Mouse (Mus musculus) stomach, embryonic 15.5 days (tissue): ENCODE results near the gene Gm11564. TPM values are rescaled to one million over a fixed set of nuclear protein-coding genes. Genes with fewer than 3 reads are reported as not detected.
"Not testable (repeated sequence)": the region's sequence is repeated elsewhere in the genome, so short reads cannot be mapped to it uniquely, and the experiment has no call there.

Experiments used
- ATAC-seq: fragments of 200-750 bp; cut with Nextera tagmentation; 2 replicates; pipeline ENCODE4 v1.8.0; 2017; ENCODE audit warnings: low read depth, moderate number of reproducible peaks, moderate TSS enrichment; ENCODE audit not compliant: insufficient read depth, low FRiP score
- H3K27ac ChIP-seq: fragments of 300-500 bp; sonication (generic); 2 replicates; pipeline ENCODE4 v1.5.1; 2015; ENCODE audit warnings: mild to moderate bottlenecking, inconsistent platforms
- H3K27me3 ChIP-seq: fragments of 300-500 bp; sonication (generic); replicated peaks from 2 replicates; pipeline ENCODE4 v1.6.1; 2015; ENCODE audit warnings: inconsistent platforms
- H3K36me3 ChIP-seq: fragments of 300-500 bp; sonication (generic); 2 replicates; pipeline ENCODE4 v1.6.1; 2015; ENCODE audit warnings: inconsistent platforms
- H3K4me1 ChIP-seq: fragments of 300-500 bp; sonication (generic); 2 replicates; pipeline ENCODE4 v1.6.1; 2015; ENCODE audit warnings: inconsistent platforms
- H3K4me2 ChIP-seq: fragments of 300-500 bp; sonication (generic); 2 replicates; pipeline ENCODE4 v1.6.1; 2015; ENCODE audit warnings: mild to moderate bottlenecking, inconsistent platforms
- H3K4me3 ChIP-seq: fragments of 300-500 bp; sonication (generic); replicated peaks from 2 replicates; pipeline ENCODE4 v1.5.1; 2015; ENCODE audit warnings: inconsistent platforms
- H3K9ac ChIP-seq: fragments of 300-500 bp; sonication (generic); 2 replicates; pipeline ENCODE4 v1.6.1; 2015; ENCODE audit warnings: inconsistent platforms
- H3K9me3 ChIP-seq: fragments of 300-500 bp; sonication (generic); 2 replicates; pipeline ENCODE4 v1.6.1; 2016; ENCODE audit warnings: inconsistent platforms
- WGBS: fragments of 180-500 bp; shearing (Covaris S2); methylation state at CpG from one replicate; pipeline ENCODE4 v1.1.7; 2015; 5-methylcytosine and 5-hydroxymethylcytosine counted together
- polyA plus RNA-seq: library from polyadenylated mRNA; unstranded; fragments of >200 nt; fragmentation: Nextera tagmentation; extraction: Ambion mirVana; gene quantifications from 2 replicates; pipeline ENCODE4 v1.2.1, GENCODE M21; 2015

Gm11564 gene
- polyA plus RNA-seq, 1 experiment from 2014 or later = not detected

GRCm38 (mm10) chr11:99784900-99785299 is 30.6 kb downstream of the Gm11564 start, which contains the start of gene Krtap4-9:
Krtap4-9 (plus strand) TSS chr11:99785200.
- not testable (repeated sequence) for H3K4me1 ChIP-seq, H3K9ac ChIP-seq, H3K27me3 ChIP-seq, H3K4me3 ChIP-seq, H3K27ac ChIP-seq, H3K36me3 ChIP-seq, H3K4me2 ChIP-seq, H3K9me3 ChIP-seq, ATAC-seq

GRCm38 (mm10) chr11:99780604-99781003 is 34.9 kb downstream of the Gm11564 start, which contains the start of gene Krtap4-8:
Krtap4-8 (minus strand) TSS chr11:99780704.
- Histone ChIP-seq H3K4me1 (no peaks in the 10 kb centered on the region), H3K27ac (no peak within 1 kb of the TSS), H3K36me3 (no peaks in the 10 kb centered on the region), H3K9me3 (no peaks in the 10 kb centered on the region), H3K4me2 (no peak within 1 kb of the TSS), H3K4me3 (no peak within 1 kb of the TSS), H3K27me3 (no peaks in the 10 kb centered on the region), H3K9ac (no peak within 1 kb of the TSS)
- no peak for ATAC-seq
- 94% methylated on average over 2 of the region's 2 CpGs for WGBS

DNA sequence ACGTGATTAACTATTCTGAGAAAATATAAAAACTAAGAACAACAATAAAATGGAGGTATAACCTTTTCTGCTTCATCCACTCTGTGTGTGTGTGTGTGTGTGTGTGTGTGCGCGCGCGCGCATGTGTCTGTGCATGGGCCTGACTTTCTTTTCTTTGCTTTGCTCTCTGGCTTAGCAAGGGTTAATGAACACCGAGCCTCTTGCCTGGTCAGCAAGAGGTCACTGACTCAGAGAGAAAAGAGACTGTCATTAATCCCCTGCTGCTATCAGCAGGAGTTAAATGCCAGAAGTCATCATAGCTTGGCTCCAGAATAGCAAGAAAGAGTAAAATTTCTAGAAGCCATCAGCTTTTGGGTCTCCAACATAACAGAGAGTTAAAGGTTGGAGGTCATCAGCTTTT is 37.1 kb downstream of the Gm11564 start:
- WGBS = 58% methylated on average over 7 of the region's 7 CpGs
- Histone ChIP-seq H3K4me1 (no peaks in the 10 kb centered on the region), H3K4me2 (no peak overlapping the region), H3K9me3 (no peaks in the 10 kb centered on the region), H3K4me3 (no peak overlapping the region), H3K36me3 (no peaks in the 10 kb centered on the region), H3K9ac (no peak overlapping the region), H3K27ac (no peak overlapping the region), H3K27me3 (no peaks in the 10 kb centered on the region)
- ATAC-seq = no peak

DNA sequence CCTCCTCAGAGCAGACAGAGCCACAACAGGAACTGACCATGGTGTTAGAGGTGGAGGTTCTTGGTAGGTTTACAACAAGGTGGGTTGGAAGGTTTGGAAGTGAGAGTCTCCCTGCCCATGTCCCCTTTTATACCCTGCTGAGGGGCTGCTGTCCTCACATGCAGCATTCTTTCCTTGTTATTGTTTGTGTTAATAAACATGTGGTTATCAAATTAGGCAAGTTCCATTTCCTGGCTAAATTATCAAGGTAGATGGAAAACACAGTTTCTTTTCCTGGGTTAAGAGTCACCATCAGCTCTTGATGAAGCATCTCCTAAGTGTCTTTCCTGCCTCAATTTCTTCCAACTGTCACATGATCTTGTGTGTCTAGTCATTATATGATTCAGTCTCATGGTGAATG is 42.7 kb downstream of the Gm11564 start, which contains the start of gene Gm11595:
Gm11595 (minus strand) TSS at position 101 of the 400 bp plus-strand sequence.
- not testable (repeated sequence) for H3K4me1 ChIP-seq, H3K36me3 ChIP-seq, ATAC-seq, H3K27ac ChIP-seq, H3K9ac ChIP-seq, H3K4me3 ChIP-seq, H3K9me3 ChIP-seq, H3K27me3 ChIP-seq, H3K4me2 ChIP-seq

GRCm38 (mm10) chr11:99768410-99768809 is 47.1 kb downstream of the Gm11564 start:
- Histone ChIP-seq H3K27me3 (no peaks in the 10 kb centered on the region), H3K9me3 (no peaks in the 10 kb centered on the region), H3K4me1 (no peaks in the 10 kb centered on the region), H3K36me3 (no peaks in the 10 kb centered on the region), H3K4me2 (no peak overlapping the region), H3K27ac (no peak overlapping the region), H3K9ac (no peak overlapping the region), H3K4me3 (no peak overlapping the region)
- no peak for ATAC-seq
- WGBS = 62% methylated on average over 2 of the region's 2 CpGs

Other genes with a start within 250 kb of the Gm11564 start
- gene Krtap3-1, start 249.0 kb downstream of the Gm11564 start, polyA plus RNA-seq = not detected in 2 replicates
- not detected in 2 replicates for gene Krtap1-5, start 234.7 kb downstream of the Gm11564 start, polyA plus RNA-seq
- gene Krtap1-4, start 232.0 kb downstream of the Gm11564 start, polyA plus RNA-seq = not detected in 2 replicates
- not detected in 2 replicates for gene Krtap1-3, start 224.3 kb downstream of the Gm11564 start, polyA plus RNA-seq
- gene Krtap9-3, start 217.6 kb downstream of the Gm11564 start, polyA plus RNA-seq = not detected in 2 replicates
- gene Gm11938, start 212.4 kb downstream of the Gm11564 start, polyA plus RNA-seq = not detected in 2 replicates
- not detected in 2 replicates for gene Gm11937, start 205.5 kb downstream of the Gm11564 start, polyA plus RNA-seq
- gene Krtap2-4, start 200.8 kb downstream of the Gm11564 start, polyA plus RNA-seq = not detected in 2 replicates
- gene Gm11562, start 195.2 kb downstream of the Gm11564 start, polyA plus RNA-seq = not detected in 2 replicates
- gene Krtap4-1, start 187.4 kb downstream of the Gm11564 start, polyA plus RNA-seq = not detected in 2 replicates
- gene Krtap4-2, start 180.6 kb downstream of the Gm11564 start, polyA plus RNA-seq = not detected in 2 replicates
- gene Krtap4-7, start 171.6 kb downstream of the Gm11564 start, polyA plus RNA-seq = not detected in 2 replicates
- not detected in 2 replicates for gene Gm11555, start 165.4 kb downstream of the Gm11564 start, polyA plus RNA-seq
- not detected in 2 replicates for gene Gm11563, start 156.7 kb downstream of the Gm11564 start, polyA plus RNA-seq
- not detected in 2 replicates for gene Krtap4-6, start 149.7 kb downstream of the Gm11564 start, polyA plus RNA-seq
- not detected in 2 replicates for gene Gm14190, start 124.9 kb downstream of the Gm11564 start, polyA plus RNA-seq
- not detected in 2 replicates for gene Gm14180, start 81.4 kb downstream of the Gm11564 start, polyA plus RNA-seq
- not detected in 2 replicates for gene Gm11595, start 42.8 kb downstream of the Gm11564 start, polyA plus RNA-seq
- gene Krtap4-8, start 35.0 kb downstream of the Gm11564 start, polyA plus RNA-seq = not detected in 2 replicates
- not detected in 2 replicates for gene Krtap4-9, start 30.5 kb downstream of the Gm11564 start, polyA plus RNA-seq
- not detected in 2 replicates for gene Gm11596, start 22.2 kb downstream of the Gm11564 start, polyA plus RNA-seq
- not detected in 2 replicates for gene Gm11569, start 16.7 kb downstream of the Gm11564 start, polyA plus RNA-seq
- gene Gm11554, start 11.2 kb downstream of the Gm11564 start, polyA plus RNA-seq = not detected in 2 replicates
- gene Krtap4-13, start 5.8 kb downstream of the Gm11564 start, polyA plus RNA-seq = not detected in 2 replicates
- not detected in 2 replicates for gene 2300003K06Rik, start 22.4 kb upstream of the Gm11564 start, polyA plus RNA-seq
- not detected in 2 replicates for gene Krtap4-16, start 35.9 kb upstream of the Gm11564 start, polyA plus RNA-seq
- gene Gm11568, start 42.3 kb upstream of the Gm11564 start, polyA plus RNA-seq = not detected in 2 replicates
- not detected in 2 replicates for gene Gm11559, start 48.8 kb upstream of the Gm11564 start, polyA plus RNA-seq
- not detected in 2 replicates for gene Krtap9-1, start 57.7 kb upstream of the Gm11564 start, polyA plus RNA-seq
- not detected in 2 replicates for gene Gm11567, start 63.5 kb upstream of the Gm11564 start, polyA plus RNA-seq
- gene Krtap31-1, start 92.3 kb upstream of the Gm11564 start, polyA plus RNA-seq = not detected in 2 replicates
- not detected in 2 replicates for gene Gm11565, start 99.1 kb upstream of the Gm11564 start, polyA plus RNA-seq
- gene Krtap31-2, start 120.6 kb upstream of the Gm11564 start, polyA plus RNA-seq = not detected in 2 replicates
- gene Krtap9-5, start 132.8 kb upstream of the Gm11564 start, polyA plus RNA-seq = not detected in 2 replicates
- not detected in 2 replicates for gene Krtap29-1, start 163.4 kb upstream of the Gm11564 start, polyA plus RNA-seq
- gene Krtap16-1, start 170.9 kb upstream of the Gm11564 start, polyA plus RNA-seq = not detected in 2 replicates
- gene Krtap17-1, start 178.3 kb upstream of the Gm11564 start, polyA plus RNA-seq = 0.30 TPM in 1 of 2 replicates, not detected in the other
- gene Krt33a, start 200.5 kb upstream of the Gm11564 start, polyA plus RNA-seq = 0.15 and 0.35 TPM in 2 replicates
- not detected in 2 replicates for gene Krt33b, start 214.2 kb upstream of the Gm11564 start, polyA plus RNA-seq
- 0.41 and 0.91 TPM in 2 replicates for gene Krt34, start 225.9 kb upstream of the Gm11564 start, polyA plus RNA-seq
- 0.46 and 0.69 TPM in 2 replicates for gene Krt31, start 234.9 kb upstream of the Gm11564 start, polyA plus RNA-seq